Mouse (Mus musculus) right cerebral cortex, postnatal 4 days (tissue): Measurements from ENCODE around the gene Terb1.

Experiments used
- DNase-seq: peaks from one replicate; pipeline ENCODE4 v3.0.0-alpha.2; 2022

The Terb1 gene

DNA sequence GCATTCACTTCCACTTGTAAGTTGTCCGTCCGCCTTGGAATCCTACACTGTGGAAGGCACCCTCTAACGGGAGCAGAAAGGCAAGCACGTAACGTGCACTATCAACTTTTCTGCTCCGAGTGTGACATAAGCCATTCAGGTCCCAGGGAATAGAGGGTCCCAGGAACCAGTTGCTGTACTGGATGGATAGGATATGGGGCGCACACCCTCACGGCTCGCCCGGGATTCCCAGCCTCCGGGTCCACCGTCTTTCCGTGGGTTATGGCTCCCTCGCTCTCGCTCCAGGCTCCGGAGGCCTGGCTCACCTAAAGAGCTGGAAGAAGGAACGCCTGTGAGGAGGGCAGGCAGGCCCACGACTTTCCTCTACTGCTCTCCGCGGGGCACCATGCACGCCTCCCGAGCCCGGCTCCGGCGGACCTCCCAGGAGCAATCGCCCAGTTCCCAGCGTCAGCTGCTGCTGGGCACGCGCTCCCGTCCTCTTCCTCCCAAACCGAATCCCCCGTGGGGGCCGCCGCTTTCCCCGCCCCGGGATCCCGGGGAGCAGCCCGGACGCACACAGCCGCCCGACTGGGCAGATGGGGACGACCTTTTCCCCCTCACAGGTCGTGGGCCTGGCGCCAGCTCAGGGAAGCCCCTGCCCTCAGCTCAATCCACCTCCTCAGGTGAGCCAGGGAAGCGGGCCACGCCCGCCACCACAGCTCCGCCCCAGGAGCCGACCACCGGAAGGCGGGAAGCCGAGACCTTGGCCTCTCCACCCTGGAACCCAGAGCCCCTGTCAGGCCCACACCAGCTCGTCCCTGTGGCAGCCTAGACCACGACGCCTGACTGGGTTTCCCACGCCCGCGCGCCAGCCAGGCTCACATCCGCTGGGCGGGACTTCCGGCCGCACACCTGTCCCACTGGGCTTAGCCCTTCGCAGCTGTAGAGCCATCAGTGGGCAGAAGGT is at the start of gene Terb1:
Terb1 (minus strand) TSS at position 850 of the 946 bp plus-strand sequence.
- DNase-seq: peak; percentile 42

DNA sequence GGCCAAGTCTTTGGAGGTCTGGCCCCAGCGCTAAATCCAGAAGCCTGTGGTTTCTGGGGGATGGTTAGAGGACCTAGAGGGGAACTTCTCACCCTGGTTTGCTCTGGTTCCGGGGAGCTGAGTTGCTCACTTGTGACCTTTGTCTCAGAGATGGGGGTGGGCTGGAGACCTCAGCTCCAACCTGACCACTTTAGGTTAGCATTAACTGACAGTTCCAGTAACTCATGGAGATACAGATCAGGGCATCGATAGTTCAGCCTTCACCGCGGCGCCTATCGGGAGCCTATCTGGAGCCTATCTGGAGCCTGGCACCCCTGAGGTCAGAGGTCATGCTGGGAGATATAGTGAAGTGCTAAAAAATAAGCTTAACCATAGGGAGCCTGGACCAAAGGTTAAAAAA is 47.5 kb upstream of the Terb1 start:
- no peak for DNase-seq

DNA sequence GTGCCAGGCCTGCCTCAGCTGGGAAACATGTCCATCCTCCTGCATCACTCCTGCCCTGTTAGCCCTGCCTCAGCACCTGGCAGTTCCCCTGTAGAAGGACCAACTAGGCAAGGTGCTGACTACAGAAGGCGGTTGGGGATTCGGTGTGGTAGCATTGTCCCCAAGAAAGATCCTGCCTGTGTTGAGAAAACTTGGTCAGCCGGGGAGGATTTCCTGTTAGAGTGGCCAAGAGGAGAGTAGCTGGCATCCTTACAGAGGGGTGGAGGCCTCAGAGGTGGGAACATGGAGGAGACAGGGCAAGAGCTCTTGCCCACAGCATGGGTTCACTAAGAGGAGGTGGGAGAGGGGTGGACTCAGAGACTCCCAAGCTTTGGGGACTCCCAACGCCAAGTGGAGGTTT is 45.5 kb upstream of the Terb1 start:
- DNase-seq: no peak

DNA sequence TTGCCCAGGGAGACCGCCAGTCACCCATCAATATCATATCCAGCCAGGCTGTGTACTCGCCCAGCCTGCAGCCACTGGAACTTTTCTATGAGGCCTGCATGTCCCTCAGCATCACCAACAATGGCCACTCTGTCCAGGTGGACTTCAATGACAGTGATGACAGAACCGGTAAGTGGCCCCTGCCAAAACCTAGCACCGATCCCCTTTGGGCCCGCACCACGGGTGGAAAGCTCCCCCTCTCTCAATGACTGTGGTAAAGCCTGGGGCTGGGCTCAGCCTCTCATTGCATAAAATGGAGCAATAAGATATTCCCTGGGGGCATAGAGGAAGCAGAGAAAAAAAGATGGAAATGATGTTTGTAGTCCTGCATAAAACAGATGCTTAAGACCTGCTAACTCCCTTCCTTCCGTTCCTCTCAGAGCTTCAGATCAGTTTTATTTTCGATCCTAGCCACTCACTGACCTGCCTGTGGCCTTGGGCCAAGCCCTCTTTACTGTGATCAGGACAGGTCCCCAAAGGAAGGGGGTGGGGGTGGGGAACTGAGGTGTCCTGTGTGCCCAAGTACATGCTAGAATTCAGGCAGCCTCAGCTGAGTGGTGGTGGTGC is 33.8 kb upstream of the Terb1 start:
- DNase-seq: no peak

DNA sequence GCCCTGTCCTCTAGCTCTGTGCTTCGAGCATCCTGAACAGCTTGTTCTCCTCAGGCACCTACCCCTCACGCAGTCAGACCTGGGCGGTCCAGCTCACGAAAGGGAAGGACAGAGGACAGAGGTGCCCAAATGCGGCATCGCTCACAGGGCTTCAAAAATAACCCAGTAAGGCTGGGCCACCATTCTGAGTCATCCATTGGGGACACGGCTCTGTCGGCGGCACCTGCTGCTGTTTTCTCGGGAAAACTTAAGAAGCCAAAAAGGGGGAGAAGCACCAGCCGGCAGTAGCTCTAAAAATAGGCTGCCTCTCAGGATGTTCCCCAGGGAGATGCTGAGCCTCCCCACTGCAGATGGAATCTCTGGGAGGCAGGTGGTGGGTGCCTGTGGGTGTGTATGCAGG is 32.5 kb upstream of the Terb1 start:
- peak; percentile 30 for DNase-seq

DNA sequence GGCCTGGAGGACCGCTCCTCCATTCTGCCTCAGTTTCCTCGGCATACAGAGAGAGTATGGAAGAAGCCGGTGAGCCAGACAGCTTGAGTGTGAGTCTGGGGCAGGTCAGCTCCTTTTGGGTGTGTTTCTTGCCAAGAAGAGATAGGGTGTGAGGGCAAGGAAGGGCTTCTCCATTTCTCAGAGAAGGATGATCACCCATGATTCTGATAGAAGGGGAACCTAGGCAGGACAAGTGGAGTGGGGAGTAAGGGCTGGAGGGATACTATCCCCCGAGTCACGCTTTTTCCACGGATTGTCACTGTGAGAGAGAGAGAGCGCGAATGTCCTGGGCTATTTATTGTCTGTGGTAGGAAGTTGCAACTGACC is 31.8 kb upstream of the Terb1 start:
- no peak for DNase-seq

DNA sequence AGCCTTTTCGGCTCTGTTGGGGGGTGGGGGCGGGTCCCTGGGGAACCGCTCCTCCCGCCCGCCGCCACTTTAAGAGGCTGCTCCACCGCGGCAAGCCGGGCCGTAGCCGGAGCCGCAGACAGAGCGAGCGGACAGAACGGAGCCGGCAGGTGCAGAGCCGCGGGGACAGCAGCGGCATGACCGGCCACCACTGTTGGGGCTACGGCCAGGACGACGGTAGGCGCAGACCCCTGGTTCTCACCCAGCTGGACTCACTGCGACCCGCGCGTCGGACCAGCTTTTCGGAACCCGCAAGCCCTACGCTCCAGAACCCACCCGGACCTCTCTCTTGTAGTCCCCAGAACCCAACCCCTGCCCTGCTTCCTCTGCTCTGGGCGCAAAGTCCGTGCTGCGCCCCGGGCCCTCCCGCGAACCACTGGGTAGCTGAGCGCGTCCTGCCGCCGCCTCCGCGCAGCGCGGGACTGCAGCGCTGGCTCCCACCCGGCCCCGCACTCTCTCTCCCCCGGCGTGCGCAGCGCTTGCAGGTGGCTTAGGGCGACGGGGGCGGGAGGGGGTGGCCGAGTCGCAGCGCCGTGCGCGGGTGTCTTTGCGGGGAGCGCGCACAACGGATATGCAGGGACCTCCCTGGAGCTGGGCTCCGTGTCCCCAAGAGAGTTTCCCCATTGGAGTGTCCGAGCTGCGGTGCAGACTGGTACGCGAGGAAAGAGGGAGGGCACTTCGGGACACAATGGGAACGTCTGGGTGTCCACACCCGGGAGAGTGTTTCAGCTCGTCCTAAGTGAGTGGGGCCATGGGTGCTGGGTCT is 31.2 kb upstream of the Terb1 start:
- DNase-seq: peak; percentile 32

DNA sequence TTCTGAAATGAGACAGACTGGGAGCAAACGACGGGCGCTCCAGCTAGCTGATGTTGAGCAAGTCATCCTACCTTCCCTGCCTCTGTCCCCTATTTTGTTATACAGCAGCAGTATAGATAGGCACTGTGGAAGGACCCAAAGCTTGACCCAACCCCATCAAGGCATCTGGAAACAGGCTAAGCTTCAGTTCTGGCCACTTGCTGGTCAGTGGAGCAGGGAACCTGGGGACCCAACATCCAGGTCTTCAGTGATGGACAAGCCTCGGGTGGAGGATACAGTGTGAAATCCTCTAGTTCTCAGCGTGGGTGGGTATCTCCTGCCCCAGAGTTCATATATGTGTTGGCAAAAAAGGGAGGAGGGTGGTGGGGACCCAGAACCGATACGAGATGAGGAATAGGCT is 30.5 kb upstream of the Terb1 start:
- DNase-seq: no peak

DNA sequence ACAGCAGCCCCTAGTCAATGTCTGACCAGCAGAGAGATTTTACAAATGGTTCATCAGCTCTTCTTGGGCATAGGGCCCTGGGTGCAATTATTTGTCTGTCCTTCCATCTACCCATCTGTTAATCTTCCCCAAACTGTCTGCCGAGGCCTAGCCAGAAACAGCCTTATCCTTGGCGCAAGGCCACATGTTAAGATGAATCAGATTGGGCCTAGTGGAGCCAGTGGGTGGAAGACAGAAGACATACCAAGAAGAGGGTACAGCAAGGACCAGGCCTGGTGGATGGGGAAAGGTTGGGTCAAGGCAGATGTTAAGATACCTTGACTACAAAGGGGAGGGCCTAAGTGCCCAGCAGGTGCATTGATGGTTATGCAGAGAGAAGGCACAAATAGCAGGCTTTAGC is 29.9 kb upstream of the Terb1 start:
- no peak for DNase-seq

DNA sequence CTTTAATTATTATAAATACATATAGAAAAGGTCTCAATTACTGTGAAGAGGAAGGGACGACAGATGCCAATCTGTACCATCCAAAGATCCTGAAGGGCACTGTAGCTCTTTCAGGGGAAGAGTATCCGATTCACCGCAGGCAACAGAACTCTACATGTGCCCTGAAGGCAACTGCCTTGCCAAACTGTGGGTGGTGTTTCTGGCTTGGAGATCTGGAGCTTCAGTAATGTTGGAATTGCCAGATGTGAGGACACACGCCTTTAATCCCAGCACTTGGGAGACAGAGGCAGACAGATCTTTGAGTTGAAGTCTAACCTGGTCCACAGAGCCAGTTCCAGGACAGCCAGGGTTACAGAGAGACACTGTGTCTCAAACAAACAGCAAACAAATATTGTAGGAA is 29.2 kb upstream of the Terb1 start:
- no peak for DNase-seq

DNA sequence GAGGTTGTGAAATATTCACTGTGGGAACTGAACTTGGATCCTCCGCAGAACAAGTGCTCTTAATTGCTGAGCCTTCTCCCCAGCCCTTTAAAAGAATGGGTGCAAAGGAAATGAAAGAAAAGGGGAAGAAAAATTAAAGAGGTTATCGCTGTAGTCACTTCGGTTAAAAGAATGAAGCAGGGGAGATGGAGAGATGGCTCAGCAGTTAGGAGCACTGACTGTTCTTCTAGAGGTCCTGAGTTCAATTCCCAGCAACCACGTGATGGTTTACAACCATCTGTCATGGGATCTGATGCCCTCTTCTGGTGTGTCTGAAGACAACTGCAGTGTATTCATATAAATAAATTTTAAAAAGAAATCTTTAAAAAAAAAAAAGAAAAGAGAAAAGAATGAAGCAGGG is 26.3 kb upstream of the Terb1 start:
- DNase-seq: no peak

DNA sequence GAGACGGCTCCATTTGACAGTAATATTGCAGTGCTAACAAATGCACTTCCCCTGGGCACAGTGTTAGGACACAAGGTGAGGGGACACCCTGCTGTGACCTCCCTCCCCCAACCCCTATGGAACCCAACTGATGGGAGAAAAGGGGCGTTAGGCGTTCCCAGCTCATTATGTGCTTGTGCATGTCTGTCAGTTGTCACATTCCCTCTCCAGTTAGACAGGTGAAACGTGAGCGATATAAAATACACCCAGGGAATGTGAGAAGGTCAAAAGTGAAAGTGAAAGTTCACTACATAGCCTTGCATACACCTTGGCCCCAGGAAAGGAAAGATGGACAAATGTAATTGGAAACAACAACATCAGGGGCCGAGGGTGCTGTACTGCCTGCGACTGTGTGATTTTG is 25.7 kb upstream of the Terb1 start:
- DNase-seq: no peak

DNA sequence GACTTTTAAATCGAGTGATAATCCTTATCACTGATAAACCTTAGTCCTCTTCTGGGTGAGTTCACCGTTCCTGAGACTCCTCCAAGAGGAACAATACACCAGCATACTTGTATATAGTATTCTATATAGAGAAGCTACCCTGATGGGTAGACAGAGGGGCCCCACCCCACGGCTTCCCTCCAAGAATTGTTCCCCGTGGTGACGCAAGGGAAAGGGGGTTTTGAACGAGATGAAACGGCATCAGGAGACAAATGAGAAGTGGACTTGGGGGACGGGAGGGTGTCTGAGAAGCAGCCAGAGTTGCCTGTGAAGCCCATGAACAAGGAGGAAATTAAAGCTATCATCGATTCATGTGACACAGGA is 25.1 kb upstream of the Terb1 start:
- no peak for DNase-seq

DNA sequence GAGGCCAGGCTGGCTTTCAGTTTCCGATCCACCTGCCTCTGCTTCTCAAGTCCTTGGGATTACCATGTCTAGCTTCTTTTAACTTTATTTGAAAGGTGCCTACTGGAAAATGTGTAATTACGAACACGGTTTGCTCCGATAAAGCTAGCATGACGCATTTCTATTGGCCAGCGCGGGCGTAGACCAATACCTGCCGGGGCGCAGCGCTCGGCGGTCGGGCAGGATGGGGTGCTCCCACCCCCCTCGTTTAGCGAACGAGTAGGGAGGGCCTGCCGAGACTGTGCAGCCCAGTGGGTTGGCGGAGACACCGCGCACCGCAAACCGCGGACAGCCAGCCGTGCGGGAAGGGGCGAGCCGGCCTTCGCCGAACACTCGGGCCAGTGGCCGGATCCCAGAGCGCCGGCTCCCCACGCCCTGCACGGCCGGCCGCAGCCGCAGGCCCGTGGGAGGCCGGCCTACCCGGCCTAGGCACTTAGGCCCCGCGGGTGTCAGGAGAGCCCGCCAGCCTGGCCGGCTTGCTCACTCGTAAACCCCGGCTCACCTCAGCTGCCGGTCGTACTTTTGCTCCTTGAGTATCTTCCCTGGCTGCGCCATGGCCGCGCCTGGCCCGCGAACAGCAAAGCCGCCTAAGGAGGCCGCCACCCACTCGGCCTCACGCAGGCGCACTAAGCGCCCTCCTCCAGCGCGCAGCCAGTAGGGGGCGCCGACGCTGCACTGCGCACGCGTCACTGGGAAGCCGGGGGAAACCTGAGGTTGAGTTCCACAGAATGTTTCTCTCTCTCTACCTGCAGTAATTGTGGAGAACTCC is 24.5 kb upstream of the Terb1 start, which contains the start of the genes Nae1 and Car7:
Nae1 (minus strand) TSS at position 667 of the 808 bp plus-strand sequence.
Car7 (plus strand) TSS at position 719 of the 808 bp plus-strand sequence.
- peak; percentile 95 for DNase-seq

DNA sequence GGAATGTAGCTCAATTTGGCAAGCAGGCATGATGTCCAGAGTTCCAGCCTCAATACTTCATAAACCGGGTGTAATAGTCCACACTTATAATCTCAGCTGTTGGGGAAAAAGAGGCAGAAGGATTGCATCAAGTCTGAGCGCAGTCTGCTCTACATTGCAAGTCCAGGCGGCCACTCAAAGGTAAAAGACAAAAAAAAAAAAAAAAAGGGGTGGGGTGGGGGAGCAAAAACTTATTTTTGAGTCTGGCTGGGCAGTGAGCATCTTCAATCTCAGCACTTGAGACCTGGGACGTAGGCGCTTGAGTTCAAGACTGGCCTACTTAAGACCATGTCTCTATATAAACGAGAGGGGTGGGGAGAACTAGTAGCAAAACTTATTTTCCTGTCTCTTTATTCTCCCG is 23.8 kb upstream of the Terb1 start:
- DNase-seq: no peak

DNA sequence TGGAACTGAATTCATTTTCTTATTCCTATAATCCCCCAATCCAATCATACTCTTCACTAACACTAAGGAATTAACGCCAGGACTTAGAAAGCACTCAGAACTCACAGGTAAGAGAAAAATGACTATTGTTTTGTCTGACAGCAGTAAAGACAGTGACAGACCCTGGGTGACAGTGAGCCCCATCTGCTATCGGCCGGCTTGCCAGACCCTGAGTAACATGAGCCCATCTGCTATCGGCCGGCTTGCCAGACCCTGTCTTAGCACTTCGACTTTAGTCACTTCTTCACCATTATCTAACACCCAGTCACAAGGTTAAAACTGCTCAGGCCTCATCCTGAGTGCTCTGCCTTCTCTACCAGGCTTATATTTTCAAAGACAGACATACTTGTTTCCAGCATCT is 20.0 kb upstream of the Terb1 start:
- DNase-seq: no peak

DNA sequence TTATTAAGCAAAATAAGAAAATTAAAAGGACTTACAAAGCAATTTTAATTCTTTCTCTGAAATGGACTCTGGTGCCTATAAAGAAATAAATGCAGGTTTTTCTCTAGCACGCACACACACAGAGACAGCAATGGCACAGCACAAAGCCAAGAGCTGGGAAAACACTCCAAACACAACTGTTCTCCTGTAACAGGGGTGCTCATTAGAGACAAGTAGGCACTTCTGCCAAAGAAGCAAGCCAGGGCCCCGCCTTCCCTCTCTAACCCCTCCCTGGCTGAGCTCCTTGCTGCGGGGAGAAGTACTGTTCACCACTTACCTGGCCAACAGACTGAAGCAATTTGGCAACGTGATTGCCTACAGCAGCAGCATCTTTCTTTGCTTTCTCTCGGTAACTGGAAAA is 8.2 kb upstream of the Terb1 start:
- DNase-seq: no peak

DNA sequence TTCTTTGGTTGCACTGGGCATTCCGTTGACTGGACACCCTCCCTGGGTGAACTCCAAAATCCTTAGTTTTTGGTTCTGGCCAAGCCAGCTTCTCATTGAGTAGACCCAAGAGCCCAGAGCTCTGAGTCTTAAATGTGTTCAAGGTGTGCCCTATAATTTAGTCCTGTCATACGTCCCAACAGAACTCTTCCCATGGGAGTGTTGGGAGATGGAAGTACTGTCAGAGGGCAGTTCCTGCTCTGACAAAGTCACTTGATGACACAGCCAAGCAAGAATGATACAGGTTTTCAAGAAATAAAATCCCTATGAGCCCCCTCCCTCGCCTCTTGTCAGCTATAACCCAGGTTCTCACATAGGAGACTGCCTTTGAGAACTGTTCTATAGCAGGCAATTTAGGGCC is 424 bp upstream of the Terb1 start:
- no peak for DNase-seq

DNA sequence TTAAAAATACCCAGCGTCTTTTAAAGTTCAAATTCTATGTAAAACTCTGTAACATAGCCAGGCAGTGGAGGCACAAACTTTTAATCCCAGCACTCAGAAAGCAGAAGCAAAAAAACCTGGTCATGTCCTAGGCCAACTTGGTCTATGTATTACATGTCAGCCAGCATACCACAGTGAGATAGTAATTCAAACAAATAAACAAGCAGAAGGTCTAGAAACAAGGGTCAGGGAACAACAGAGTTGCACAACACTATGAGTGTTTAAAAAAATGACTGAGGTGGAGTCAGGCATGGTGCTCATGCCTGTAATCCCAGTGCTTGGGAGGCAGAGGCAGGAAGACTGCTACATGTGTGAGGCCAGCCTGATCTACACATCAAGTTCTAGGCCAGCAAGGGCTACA is 30.6 kb downstream of the Terb1 start:
- no peak for DNase-seq

DNA sequence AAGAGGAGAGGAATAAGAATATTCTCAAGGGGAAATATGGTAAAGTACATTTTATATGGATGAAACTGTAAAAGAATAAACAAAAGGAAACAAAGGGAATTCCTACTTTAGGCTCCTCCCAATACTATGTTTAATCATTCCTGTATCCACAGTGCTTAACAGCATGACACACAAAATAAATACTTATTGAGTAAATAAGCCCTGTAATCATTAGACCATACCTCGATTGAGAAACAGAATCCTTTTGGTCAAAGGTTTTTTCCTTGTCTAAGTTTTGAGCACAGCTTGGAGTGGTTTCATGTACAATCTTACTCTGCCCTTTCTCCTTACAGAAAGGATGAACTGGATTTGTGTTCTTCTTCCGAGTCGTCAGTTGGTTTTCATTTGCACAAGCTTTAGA is 37.2 kb downstream of the Terb1 start:
- DNase-seq: no peak

DNA sequence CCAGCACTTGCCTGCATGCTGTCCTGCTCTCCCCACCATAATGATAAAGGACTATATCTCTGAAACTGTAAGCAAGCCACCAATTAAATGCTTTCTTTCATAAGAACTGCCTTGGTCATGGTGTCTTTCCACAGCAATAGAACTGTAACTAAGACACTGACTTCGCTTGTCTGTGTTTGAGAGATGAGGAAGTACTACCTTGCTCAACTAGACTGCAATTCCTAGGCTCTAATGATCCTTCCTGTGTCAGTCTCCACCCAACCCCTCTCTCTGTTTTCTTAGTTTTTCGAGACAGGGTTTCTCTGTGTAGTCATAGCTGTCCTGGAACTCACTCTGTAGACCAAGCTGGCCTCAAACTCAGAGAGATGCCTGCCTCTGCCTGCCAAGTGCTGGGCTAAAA is 42.2 kb downstream of the Terb1 start:
- no peak for DNase-seq

DNA sequence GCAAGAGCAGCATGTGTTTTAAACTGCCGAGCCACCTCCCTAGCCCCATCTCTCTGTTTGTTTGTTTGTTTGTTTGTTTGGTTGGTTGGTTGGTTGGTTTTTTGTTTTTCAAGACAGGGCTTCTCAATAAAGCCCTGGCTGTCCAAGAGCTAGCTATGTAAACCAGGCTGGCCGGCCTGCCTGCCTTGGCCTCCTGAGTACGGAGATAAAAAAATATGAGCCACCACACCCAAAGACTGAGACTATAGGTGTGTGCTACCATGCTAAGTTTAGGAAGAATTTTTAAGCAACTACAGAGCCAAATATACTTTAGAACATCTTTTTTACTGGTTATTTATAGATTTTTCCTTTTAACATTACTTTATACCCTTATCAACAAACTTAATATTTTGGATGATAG is 57.5 kb downstream of the Terb1 start:
- DNase-seq: no peak

DNA sequence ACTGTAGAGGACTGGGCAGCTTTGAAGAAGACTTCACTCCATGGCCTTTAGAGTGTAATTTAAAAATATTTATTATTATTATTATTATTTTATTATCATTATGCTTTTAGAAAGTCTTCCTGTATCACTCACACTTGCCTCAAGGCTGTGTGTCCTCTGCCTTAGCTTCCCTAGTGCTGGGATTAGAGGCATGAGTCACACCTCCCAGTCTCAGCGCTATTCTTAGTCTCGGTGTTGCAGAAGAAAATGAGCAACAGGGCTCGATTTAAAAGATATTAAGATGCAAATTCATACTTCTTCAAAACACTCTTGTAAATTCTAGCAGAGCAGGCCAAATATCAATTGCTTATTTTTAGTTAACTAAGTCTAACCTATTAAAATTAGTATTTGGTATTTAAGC is 60.9 kb downstream of the Terb1 start:
- DNase-seq: no peak
